Mouse (Mus musculus) lung, adult 2 months (tissue): ENCODE results near the gene Gm10100.
"Not testable (repeated sequence)": the region's sequence is repeated elsewhere in the genome, so short reads cannot be mapped to it uniquely, and the experiment has no call there.

Experiments
- CTCF ChIP-seq: fragments of 200-500 bp; IDR thresholded peaks from 2 replicates; pipeline ENCODE4 v1.5.1; 2011; ENCODE audit warnings: mild to moderate bottlenecking, low read length, control low read depth; ENCODE audit not compliant: insufficient read depth
- POLR2A ChIP-seq: fragments of 200-500 bp; IDR thresholded peaks from 2 replicates; pipeline ENCODE4 v1.6.1; 2011; ENCODE audit warnings: low read depth, mild to moderate bottlenecking, control low read depth, low read length, borderline replicate concordance; ENCODE audit errors: extremely low read depth

DNA sequence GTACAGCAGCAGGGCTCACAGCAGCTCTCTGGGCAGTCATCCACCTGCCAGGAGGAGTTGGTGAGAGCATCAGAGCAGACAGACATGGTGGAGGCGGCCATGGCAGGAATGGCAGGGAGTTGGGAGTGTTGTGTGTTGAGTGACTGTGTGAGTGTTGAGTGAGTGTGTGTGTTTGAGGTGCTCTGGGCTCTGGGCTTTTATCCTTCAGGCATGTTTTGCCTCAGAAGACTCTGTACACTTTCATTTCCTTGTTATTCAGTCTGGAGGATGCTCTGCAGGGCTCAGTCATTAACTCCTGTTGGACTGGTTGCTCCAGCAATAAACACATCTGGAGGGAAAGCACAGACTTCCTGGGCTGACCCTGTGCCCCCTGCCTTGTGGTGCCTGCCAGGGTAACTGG lies 33.3 kb downstream of the Gm10100 start, which contains the start of gene Gm3233:
- not testable (repeated sequence) for TF ChIP-seq POLR2A, CTCF
